Mouse (Mus musculus) urinary bladder, adult 18-20 months (tissue): ENCODE results near the gene P4htm.

Experiments used
- DNase-seq, 2 experiments: peaks; one replicate each; pipeline ENCODE4 v3.0.0; 2022; ENCODE audit warnings: low spot score in 2 of 2, mixed read lengths in 2 of 2

P4htm gene

GRCm38 (mm10) chr9:108577934-108578544 lies 19.4 kb downstream of the P4htm start:
- no peak for DNase-seq

- no peak for DNase-seq
These were observed 20.4 kb downstream of the P4htm start for GRCm38 (mm10) chr9:108577025-108577424.

- DNase-seq = no peak
These were observed 21.9 kb downstream of the P4htm start for GRCm38 (mm10) chr9:108575321-108576297.

DNA sequence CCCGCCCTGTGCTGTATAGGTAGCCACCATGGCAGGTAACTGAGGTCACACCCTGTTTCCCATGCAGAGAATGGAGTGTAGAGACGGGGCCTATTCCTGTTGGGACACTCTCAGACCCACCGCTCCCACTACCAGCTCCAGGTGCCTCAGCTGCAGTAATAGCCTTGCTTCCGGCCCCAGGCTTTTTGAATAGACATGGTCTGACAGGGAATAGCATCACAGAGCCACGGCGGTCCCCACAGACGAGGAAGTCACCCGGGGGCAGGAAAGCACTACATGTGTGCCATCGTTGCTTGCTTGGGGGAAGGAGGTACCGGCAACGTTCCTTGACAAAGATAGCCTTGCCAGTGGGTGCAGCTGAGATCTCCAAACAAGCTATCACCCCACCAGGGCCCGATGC lies 22.5 kb downstream of the P4htm start:
- no peak for DNase-seq

- no peak for DNase-seq
These were observed 23.4 kb downstream of the P4htm start for GRCm38 (mm10) chr9:108573774-108574690.

DNA sequence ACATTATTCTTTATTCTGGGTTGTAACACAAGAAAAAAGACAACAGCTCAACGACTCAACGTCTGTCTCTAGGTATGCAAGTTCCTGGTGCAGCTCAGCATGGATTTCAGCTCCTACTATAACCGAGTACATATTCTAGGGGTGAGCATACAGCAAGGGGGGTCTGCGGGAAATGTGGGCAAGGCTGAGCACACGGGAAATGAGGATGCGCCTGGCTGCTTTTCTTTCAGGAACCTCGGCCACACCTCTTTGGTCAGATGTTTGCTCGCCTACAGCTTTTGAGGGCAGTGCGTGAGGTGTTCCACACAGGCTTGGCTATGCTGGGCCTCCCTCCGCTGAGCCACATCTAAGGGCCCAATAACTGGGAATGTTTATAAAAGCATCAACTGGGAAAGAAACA lies 25.1 kb downstream of the P4htm start:
- no peak for DNase-seq

DNA sequence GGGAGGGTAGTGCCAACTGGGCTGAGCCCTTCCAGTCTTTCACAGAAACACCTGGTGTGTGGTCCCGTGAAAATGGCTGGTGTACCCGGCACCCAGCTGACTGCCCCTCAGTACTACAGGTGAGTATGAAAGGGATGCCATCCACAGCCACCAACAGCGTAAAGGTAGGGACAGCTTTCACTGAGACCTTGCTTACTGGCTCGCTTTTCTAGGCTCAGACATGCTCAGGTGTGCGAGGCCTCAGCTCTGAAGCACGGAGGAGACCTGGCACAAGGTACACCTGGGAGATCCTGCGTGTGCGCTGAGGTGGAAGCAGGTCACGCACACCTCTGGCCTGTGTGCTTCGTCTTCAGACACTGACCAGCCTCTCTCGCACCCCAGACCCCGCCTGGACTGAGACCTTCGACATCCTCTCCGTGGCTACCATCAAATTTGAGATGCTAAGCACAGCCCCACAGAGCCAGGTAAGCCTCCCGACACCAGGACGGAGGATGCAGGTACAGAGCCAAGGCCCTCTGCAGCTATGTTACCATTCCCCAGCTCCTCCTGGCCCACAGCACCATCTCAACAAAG lies 26.0 kb downstream of the P4htm start:
- DNase-seq = no peak

DNA sequence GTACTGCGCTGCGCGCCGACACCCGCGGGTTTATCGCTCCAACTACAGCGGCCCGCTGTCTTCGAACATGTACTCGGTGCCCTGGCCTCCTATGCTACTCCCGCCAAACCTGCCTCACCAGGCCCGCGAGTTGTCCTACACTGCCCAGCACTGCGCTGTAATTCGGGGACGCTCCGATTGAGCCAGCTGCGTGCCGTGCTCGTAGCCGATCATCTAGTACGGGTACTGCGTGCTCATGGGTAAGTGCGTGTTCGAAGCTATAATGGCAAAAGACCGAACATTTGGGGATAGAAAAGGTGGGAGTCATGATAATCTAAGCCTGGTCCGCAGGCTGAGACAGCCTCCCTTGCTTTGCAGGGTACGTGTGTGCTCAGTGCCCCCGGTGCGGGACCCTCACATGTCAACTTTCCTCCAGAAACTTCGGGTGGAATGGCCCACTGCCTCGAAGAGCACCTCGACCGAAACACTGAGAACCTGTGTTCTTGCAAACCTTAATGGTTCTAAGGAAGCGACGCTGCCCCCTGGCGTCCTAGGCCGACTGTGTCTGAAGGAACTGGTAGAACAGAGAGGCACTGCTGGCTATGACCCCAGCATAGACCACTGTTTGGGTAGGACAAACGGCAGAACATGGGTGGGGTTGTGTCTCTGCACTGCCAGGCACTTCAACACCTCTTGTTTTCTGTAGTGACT lies 27.1 kb downstream of the P4htm start:
- DNase-seq = peak in 1 of 2 experiments; percentile 79

GRCm38 (mm10) chr9:108569381-108570206 lies 27.9 kb downstream of the P4htm start, which contains the start of gene Dalrd3:
Dalrd3 (plus strand) TSS chr9:108569886.
- peak; percentile 81 to 90 for DNase-seq

GRCm38 (mm10) chr9:108568511-108568921 lies 29.0 kb downstream of the P4htm start:
- no peak for DNase-seq

GRCm38 (mm10) chr9:108567931-108568419 lies 29.5 kb downstream of the P4htm start:
- DNase-seq = no peak

DNA sequence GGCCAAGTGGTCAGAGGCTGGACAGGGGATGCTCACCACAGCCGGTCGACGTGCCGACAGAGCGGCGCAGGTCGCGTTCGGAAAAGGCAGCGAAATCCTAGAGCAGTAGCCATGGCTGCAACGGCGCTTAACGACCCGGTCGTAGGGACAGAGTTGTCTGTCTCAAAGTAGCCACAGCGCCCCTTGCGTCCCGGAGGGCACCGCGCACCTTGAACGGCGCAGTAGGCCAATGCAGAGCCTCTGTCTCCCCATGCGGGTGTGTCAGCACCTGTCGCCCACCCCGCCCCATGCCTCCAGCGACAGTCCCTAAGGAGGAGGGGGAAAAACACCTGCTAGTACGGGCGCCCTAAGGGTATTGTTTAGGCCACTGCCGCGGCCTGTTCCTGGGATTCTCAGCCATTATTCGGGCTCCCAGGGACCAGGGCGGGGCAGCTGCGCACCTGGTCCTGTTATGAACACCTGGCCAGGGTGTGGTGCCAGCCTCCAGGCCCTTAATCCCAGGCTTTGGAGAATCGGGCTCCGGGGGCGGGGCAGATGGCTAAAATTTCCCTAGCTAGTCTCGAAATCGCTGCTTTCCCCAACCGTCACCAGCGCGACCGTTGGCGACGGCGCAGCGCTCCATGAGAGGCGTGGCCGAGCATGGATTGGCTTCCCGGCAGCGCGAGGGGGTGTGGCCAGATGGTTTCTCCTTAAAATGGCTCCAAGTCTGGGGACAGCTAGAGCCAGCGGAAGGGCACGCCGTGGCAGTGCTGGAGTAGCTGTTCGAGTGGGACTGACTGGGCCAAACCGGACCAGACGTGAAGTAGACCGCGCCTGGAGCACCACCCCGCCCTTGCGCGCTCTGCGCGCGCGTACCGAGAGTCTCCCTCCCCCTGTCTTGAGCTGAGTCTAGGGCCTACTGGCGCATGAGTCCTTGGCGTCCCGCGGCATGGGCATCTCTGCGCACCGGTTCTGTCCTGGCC lies 30.4 kb downstream of the P4htm start, which contains the start of gene Ndufaf3:
Gene Ndufaf3, minus strand, starts transcription at position 620 of the 962 bp plus-strand sequence.
- peak; percentile 93 to 97 for DNase-seq

DNA sequence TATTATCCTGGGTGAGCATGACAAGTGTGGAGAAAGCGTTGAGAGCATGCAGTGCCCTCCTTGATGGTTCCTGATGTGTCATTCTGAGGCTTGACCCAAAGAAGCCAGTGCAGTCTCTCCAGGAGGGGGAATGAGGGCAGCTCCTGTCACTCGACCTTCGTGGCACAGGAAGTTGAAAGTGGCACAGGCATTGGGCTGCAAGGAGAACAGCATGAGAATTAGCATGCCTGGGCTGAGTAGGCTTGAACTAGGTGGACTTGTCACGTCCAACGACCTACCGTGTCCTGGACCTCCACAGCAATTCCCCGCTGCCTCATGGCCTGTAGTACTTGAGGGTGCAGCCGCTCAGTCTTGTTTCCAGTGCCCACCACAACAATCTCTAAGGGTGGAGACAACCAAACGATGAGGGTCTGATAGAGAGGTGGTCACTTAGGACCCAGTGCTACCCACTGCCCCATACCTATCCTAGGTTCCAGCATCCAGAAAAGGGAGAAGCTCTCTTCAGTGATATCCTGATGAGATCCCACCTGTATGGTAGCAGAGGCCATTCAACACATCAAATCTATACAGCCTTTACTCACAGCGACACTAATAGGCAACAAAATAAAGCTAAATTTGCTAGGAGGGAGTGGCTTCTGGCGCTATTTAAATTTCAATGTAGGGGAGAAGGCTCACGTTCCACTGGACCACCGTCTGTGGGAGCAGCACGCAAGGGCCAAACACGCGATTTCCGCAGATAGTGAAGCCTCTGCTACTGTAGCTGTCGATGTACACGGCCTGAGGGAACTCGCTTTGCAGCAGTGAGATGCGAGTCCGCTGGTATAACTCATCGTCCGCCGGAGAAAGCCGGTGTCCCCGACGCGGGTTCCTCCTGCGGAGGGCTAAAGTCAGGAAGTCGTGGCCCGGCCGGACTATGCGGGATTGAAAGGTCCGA lies 31.3 kb downstream of the P4htm start:
- DNase-seq = no peak

DNA sequence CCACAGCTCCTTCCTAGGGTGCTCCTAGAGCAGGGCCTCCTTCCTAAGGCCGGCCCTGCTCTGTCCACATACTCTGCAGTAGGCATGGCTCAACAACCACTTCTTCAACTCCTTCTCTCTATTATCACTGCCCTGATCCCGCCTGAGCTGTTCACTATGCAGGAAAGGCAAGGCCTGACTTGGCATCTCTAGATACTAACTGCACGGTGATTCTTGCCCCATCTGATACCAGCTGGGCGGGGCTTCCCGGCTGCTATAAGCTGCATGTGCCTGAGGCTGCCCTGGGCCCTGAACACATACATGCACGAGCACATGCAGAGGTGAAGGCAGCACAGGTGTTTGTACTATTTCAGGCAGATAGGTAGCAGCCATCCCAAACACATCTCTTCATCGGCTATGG lies 33.3 kb downstream of the P4htm start:
- no peak for DNase-seq

DNA sequence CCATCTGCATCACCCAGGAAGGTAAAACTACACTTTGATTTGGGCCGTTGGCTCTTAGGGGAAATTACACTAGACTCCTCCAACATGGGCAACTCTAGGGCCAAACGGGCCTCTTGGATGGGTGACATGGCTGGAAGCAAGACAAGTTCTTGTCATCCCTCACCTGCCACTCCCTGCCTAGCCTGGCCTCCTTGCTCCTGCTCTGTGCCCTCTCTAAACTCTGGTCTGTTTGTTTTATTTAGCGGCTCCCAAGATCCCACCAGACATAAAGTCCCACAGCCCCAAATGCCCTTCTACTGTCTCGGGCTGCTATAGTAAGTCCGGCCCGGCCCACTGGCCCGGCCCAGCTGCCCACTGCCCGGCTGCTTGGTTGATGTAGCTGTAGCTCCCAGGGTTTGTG lies 33.8 kb downstream of the P4htm start:
- DNase-seq = no peak

DNA sequence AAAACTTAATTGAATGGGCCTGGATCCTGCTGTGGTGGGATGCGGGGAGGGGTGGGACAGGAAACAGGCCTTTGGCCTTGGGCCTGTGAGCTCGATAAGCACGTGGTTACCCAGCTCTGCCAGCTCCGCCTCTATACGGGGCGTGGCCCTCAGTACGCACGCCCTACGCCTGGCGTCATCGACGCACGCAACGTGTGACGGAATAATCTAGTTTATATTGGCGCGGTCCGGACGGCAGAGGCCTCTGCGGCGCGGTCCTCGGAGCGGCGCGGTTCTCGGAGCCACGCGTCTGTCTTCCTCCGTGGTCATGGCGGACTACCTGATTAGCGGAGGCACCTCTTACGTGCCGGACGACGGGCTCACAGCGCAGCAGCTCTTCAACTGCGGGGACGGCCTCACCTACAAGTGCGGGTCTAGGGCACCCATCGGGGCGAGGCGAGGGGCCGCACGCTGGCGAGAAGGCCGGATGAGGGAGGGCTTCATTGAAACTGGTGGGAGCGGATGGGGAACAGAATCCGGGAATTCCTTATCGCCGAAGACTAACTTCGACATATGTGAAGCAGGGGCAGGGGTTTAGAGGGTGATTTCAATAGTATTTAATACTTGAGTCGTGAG lies 37.1 kb downstream of the P4htm start, which contains the start of gene Impdh2:
Gene Impdh2, plus strand, starts transcription at position 60 of the 615 bp plus-strand sequence.
- peak; percentile 89 to 90 for DNase-seq

DNA sequence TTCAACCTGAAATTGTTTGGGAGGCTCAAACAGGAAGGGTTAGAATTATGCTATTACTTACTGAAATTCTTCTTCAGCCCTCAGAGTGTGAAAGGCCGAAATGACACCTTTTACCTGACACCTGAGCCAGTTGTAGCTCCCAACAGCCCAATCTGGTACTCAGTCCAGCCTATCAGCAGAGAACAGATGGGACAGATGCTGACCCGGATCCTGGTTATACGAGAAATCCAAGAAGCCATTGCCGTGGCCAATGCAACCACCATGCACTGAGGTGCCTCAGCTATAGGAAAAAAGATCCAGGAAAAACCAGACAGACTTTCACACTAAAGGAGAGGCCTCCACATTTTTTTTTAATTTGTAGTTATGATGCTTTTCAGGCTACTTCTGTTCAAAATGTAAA lies 38.3 kb downstream of the P4htm start:
- DNase-seq = no peak
